Mouse (Mus musculus): ENCODE data around the gene Cyp2b19. TPM values are rescaled to one million over a fixed set of nuclear protein-coding genes. Genes with fewer than 3 reads are reported as not detected.
A peak's percentile ranks its signal among the peaks of the same experiment; 100 is the strongest.
"Not testable (repeated sequence)": the region's sequence is repeated elsewhere in the genome, so short reads cannot be mapped to it uniquely, and the experiment has no call there.

Gene Cyp2b19
- polyA plus RNA-seq, 1 experiment from 2014 or later = 0.06 TPM

DNA sequence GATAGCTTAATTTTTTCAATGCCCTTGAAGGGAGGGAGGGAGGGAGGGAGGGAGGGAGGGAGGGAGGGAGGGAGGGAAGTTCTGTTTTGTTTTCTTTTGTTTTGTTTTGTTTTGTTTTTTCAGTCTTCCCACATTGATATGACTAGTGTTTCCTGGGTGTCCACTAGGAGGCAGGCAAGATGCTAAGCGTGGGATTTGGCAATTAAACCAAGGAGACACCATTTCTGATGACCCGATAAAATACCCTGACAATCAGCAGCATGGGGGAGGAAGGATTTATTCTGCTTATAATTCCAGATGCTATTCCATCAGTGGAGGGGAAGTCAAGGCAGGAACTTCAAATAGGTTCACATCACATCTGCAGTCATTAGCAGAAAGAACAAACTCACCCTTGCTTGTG lies 20.9 kb downstream of the Cyp2b19 start:
- no peak for ATAC-seq (ENCODE audit: insufficient read depth, low FRiP score)
- H3K4me2 ChIP-seq (ENCODE audit: low read depth, low read length) = no peak overlapping the region
- H3K27ac ChIP-seq (ENCODE audit: low read length) = no peak overlapping the region
- H3K4me1 ChIP-seq (ENCODE audit: control insufficient read depth, insufficient read depth, low read length) = no peaks in the 10 kb centered on the region
- whole genome bisulfite sequencing = 36% methylated on average over 2 of the region's 2 CpGs
- no peak overlapping the region for H3K4me3 ChIP-seq (replicated peaks; ENCODE audit: low read length)
- no peaks in the 10 kb centered on the region for H3K9me3 ChIP-seq (replicated peaks; ENCODE audit: control insufficient read depth, low read length)
- H3K9ac ChIP-seq (ENCODE audit: low read length) = no peak overlapping the region
- no peaks in the 10 kb centered on the region for H3K27me3 ChIP-seq (ENCODE audit: control insufficient read depth, insufficient read depth, low read length)
- no peaks in the 10 kb centered on the region for H3K36me3 ChIP-seq (ENCODE audit: control insufficient read depth, insufficient read depth, low read length)

- no peak for ATAC-seq (ENCODE audit: insufficient read depth, low FRiP score)
- H3K4me2 ChIP-seq (ENCODE audit: low read depth, low read length) = no peak overlapping the region
- no peak overlapping the region for H3K4me3 ChIP-seq (replicated peaks; ENCODE audit: low read length)
- no peaks in the 10 kb centered on the region for H3K9me3 ChIP-seq (replicated peaks; ENCODE audit: control insufficient read depth, low read length)
- no peaks in the 10 kb centered on the region for H3K4me1 ChIP-seq (ENCODE audit: control insufficient read depth, insufficient read depth, low read length)
- H3K27me3 ChIP-seq (ENCODE audit: control insufficient read depth, insufficient read depth, low read length) = no peaks in the 10 kb centered on the region
- WGBS = 21% methylated on average over 6 of the region's 6 CpGs
- no peak overlapping the region for H3K9ac ChIP-seq (ENCODE audit: low read length)
- no peaks in the 10 kb centered on the region for H3K36me3 ChIP-seq (ENCODE audit: control insufficient read depth, insufficient read depth, low read length)
- no peak overlapping the region for H3K27ac ChIP-seq (ENCODE audit: low read length)
Measured at GRCm38 (mm10) chr7:26778474-26778873, 21.5 kb downstream of the Cyp2b19 start.

DNA sequence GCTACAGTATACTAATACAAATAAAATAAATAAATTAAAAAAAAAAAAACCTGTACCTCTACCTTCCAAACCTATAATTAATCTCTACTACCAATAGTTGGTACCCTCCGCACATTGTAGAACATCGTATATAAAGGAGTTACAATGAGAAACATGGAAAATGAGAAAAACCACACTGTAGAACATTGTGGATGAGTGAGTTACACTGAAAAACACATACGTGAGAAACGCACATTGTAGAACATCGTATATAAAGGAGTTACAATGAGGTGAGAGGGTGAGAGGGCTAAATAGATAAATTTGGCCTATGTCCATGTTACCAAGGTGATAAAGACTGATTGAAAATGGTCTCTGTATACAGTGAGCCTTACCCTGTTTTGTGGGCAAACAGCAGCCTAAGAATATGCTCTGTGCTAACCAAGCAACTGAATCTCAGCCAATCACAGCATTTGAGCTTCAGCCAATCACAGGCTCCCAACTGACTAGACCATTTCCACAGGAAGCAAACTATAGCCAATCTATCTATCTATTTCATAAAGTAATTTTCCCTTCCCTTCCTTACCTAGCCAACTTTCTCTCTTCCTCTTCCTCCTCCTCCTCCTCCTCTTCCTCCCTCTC lies 23.0 kb downstream of the Cyp2b19 start:
- 80% methylated on average over 5 of the region's 5 CpGs for WGBS
- H3K4me3 ChIP-seq (replicated peaks; ENCODE audit: low read length) = no peak overlapping the region
- no peaks in the 10 kb centered on the region for H3K4me1 ChIP-seq (ENCODE audit: control insufficient read depth, insufficient read depth, low read length)
- H3K27ac ChIP-seq (ENCODE audit: low read length) = no peak overlapping the region
- H3K9me3 ChIP-seq (replicated peaks; ENCODE audit: control insufficient read depth, low read length) = no peaks in the 10 kb centered on the region
- H3K4me2 ChIP-seq (ENCODE audit: low read depth, low read length) = no peak overlapping the region
- ATAC-seq (ENCODE audit: insufficient read depth, low FRiP score) = no peak
- no peak overlapping the region for H3K9ac ChIP-seq (ENCODE audit: low read length)
- H3K36me3 ChIP-seq (ENCODE audit: control insufficient read depth, insufficient read depth, low read length) = no peaks in the 10 kb centered on the region
- no peaks in the 10 kb centered on the region for H3K27me3 ChIP-seq (ENCODE audit: control insufficient read depth, insufficient read depth, low read length)

DNA sequence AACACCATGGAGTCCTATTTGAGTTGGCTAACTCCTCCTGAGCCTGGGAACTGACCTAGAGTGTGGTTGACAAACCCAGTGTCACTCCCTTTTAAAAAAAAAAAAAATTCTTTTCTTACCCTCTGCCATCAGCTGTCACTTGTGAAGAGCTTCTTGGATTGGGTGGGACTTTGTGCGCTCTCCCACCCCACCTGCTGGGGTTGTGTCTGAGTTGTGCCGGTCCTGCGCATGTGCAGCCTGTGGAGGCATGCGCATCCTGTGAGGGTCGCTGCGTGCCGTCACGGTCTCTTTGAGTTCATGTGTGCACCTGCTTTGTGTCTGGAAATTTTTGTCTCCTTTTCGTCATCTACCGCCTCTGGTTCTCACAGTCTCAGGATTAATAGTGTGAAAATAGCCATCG lies 23.6 kb downstream of the Cyp2b19 start:
- Histone ChIP-seq H3K4me2 (ENCODE audit: low read depth, low read length) (no peak overlapping the region), H3K27ac (ENCODE audit: low read length) (no peak overlapping the region), H3K9ac (ENCODE audit: low read length) (no peak overlapping the region), H3K27me3 (ENCODE audit: control insufficient read depth, insufficient read depth, low read length) (no peaks in the 10 kb centered on the region), H3K9me3 (replicated peaks; ENCODE audit: control insufficient read depth, low read length) (no peaks in the 10 kb centered on the region), H3K4me1 (ENCODE audit: control insufficient read depth, insufficient read depth, low read length) (no peaks in the 10 kb centered on the region), H3K36me3 (ENCODE audit: control insufficient read depth, insufficient read depth, low read length) (no peaks in the 10 kb centered on the region), H3K4me3 (replicated peaks; ENCODE audit: low read length) (no peak overlapping the region)
- ATAC-seq (ENCODE audit: insufficient read depth, low FRiP score) = no peak
- 16% methylated on average over 11 of the region's 11 CpGs for WGBS

DNA sequence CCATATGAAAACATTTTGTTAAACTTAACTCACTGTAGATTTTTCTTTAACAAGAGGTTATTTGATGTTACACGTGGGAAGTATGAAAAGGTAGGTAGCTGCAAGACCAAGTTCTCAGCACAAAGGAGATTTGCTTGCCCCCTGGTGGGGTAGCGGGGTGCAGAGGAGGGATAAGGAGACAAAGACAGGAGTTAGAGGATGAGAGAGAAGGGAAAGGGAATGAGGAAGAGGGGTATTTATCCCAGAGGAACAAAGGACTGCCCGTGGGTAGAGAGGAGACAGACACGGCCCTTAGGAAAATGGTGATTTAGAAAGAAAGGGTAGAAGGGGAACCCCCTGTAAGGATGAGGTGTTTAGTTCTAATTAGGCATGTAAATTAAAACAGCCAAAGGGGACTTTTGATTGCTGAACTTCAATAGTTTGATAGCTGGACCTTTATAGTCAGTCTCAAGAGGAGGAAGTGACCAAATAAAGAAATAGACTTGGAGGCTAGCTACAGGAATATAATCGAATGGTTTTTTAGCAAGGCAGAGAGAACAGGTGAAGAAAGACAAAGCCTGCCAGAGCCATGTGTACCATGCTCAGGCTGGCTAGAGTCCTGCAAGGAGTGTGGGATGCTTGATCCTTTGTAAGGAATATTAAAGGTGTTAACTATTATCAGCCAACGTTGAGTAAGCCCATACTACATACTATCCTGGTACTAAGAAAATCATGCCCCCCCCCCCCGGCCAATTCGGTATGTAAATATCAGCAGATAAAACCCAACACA lies 24.2 kb downstream of the Cyp2b19 start:
- H3K27me3 ChIP-seq (ENCODE audit: control insufficient read depth, insufficient read depth, low read length) = no peaks in the 10 kb centered on the region
- WGBS = 18% methylated on average over 8 of the region's 8 CpGs
- peak overlapping the region; percentile 44 for H3K27ac ChIP-seq (ENCODE audit: low read length)
- H3K4me1 ChIP-seq (ENCODE audit: control insufficient read depth, insufficient read depth, low read length) = no peaks in the 10 kb centered on the region
- H3K4me2 ChIP-seq (ENCODE audit: low read depth, low read length) = no peak overlapping the region
- no peak overlapping the region for H3K4me3 ChIP-seq (replicated peaks; ENCODE audit: low read length)
- no peak overlapping the region for H3K9ac ChIP-seq (ENCODE audit: low read length)
- ATAC-seq (ENCODE audit: insufficient read depth, low FRiP score) = no peak
- H3K36me3 ChIP-seq (ENCODE audit: control insufficient read depth, insufficient read depth, low read length) = no peaks in the 10 kb centered on the region
- no peaks in the 10 kb centered on the region for H3K9me3 ChIP-seq (replicated peaks; ENCODE audit: control insufficient read depth, low read length)

DNA sequence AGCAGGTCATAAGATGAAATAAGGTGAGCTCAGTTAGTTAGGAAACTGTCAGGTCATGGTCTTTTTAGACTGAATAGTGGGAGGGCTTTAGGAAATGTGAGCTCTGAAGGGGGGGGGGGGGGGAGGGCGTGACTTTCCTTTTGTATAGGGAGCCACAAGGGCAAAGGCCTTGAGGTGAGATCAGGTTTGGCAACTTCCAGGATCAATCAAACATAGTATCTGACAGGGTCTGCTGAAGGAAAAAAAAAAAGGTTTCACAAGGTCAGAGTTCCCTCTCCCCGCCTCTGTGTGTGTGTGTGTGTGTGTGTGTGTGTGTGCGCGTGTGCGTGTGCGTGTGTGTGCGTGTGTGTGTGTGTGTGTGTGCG lies 24.8 kb downstream of the Cyp2b19 start:
- Histone ChIP-seq H3K27ac (ENCODE audit: low read length) (peak overlapping the region; percentile 67; the same call in 1 of the 2 replicates), H3K4me2 (ENCODE audit: low read depth, low read length) (no peak overlapping the region), H3K4me1 (ENCODE audit: control insufficient read depth, insufficient read depth, low read length) (no peaks in the 10 kb centered on the region), H3K9ac (ENCODE audit: low read length) (no peak overlapping the region), H3K27me3 (ENCODE audit: control insufficient read depth, insufficient read depth, low read length) (no peaks in the 10 kb centered on the region), H3K4me3 (replicated peaks; ENCODE audit: low read length) (no peak overlapping the region), H3K36me3 (ENCODE audit: control insufficient read depth, insufficient read depth, low read length) (no peaks in the 10 kb centered on the region), H3K9me3 (replicated peaks; ENCODE audit: control insufficient read depth, low read length) (no peaks in the 10 kb centered on the region)
- peak; percentile 70 for ATAC-seq (ENCODE audit: insufficient read depth, low FRiP score)
- WGBS = 24% methylated on average over 8 of the region's 8 CpGs

- no peak overlapping the region; the same call in 1 of the 2 replicates for H3K27ac ChIP-seq (ENCODE audit: low read length)
- 39% methylated on average over 5 of the region's 5 CpGs for WGBS
- ATAC-seq (ENCODE audit: insufficient read depth, low FRiP score) = peak; percentile 70; the same call in 1 of the 2 replicates
- H3K4me2 ChIP-seq (ENCODE audit: low read depth, low read length) = no peak overlapping the region
- no peak overlapping the region for H3K9ac ChIP-seq (ENCODE audit: low read length)
- no peaks in the 10 kb centered on the region for H3K4me1 ChIP-seq (ENCODE audit: control insufficient read depth, insufficient read depth, low read length)
- no peaks in the 10 kb centered on the region for H3K27me3 ChIP-seq (ENCODE audit: control insufficient read depth, insufficient read depth, low read length)
- H3K9me3 ChIP-seq (replicated peaks; ENCODE audit: control insufficient read depth, low read length) = no peaks in the 10 kb centered on the region
- no peaks in the 10 kb centered on the region for H3K36me3 ChIP-seq (ENCODE audit: control insufficient read depth, insufficient read depth, low read length)
- H3K4me3 ChIP-seq (replicated peaks; ENCODE audit: low read length) = no peak overlapping the region
Measured at GRCm38 (mm10) chr7:26783163-26783562, 26.2 kb downstream of the Cyp2b19 start.

GRCm38 (mm10) chr7:26786013-26786412 lies 29.1 kb downstream of the Cyp2b19 start:
- not testable (repeated sequence) for H3K4me3 ChIP-seq (replicated peaks; ENCODE audit: low read length); H3K9me3 ChIP-seq (replicated peaks; ENCODE audit: control insufficient read depth, low read length); H3K9ac ChIP-seq (ENCODE audit: low read length); H3K27ac ChIP-seq (ENCODE audit: low read length); ATAC-seq (ENCODE audit: insufficient read depth, low FRiP score); H3K27me3 ChIP-seq (ENCODE audit: control insufficient read depth, insufficient read depth, low read length); H3K4me1 ChIP-seq (ENCODE audit: control insufficient read depth, insufficient read depth, low read length); H3K4me2 ChIP-seq (ENCODE audit: low read depth, low read length); H3K36me3 ChIP-seq (ENCODE audit: control insufficient read depth, insufficient read depth, low read length)
- 68% methylated on average over 1 of the region's 1 CpGs for WGBS

DNA sequence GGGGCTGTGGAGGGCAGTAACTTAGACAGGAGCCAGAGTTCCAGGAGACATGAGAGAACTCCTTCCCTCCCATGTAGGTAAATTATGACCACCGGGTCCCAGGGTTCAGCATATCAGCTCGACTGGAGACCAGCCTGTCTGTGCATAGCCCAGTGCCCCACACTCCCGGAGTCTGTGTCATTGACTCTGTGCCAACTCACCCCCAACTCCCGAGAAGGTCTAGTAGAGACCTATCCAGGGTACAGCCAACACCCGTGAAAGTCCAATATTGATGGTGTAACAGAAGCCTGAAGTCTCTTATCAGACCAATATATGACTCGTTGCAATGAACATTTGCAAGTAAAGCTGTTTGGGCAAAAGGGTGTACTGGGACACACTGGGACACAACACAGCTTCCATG lies 33.0 kb downstream of the Cyp2b19 start:
- no peaks in the 10 kb centered on the region for H3K27me3 ChIP-seq (ENCODE audit: control insufficient read depth, insufficient read depth, low read length)
- no peak for ATAC-seq (ENCODE audit: insufficient read depth, low FRiP score)
- H3K4me1 ChIP-seq (ENCODE audit: control insufficient read depth, insufficient read depth, low read length) = no peaks in the 10 kb centered on the region
- H3K4me2 ChIP-seq (ENCODE audit: low read depth, low read length) = no peak overlapping the region
- H3K9me3 ChIP-seq (replicated peaks; ENCODE audit: control insufficient read depth, low read length) = no peaks in the 10 kb centered on the region; the same call in 1 of the 2 replicates
- H3K9ac ChIP-seq (ENCODE audit: low read length) = no peak overlapping the region
- no peak overlapping the region for H3K27ac ChIP-seq (ENCODE audit: low read length)
- no peaks in the 10 kb centered on the region for H3K36me3 ChIP-seq (ENCODE audit: control insufficient read depth, insufficient read depth, low read length)
- no peak overlapping the region for H3K4me3 ChIP-seq (replicated peaks; ENCODE audit: low read length)
- 61% methylated on average over 6 of the region's 6 CpGs for WGBS

All from stomach, embryonic 16.5 days (tissue).